Mouse (Mus musculus) induced T-regulatory cell, adult 2 months (primary cell): Measurements from ENCODE around the gene Vmn1r71.
"Not testable (repeated sequence)": the region's sequence is repeated elsewhere in the genome, so short reads cannot be mapped to it uniquely, and the experiment has no call there.

Experiments
- DNase-seq: peaks from one replicate; pipeline ENCODE4 v3.0.0-alpha.2; 2012; ENCODE audit warnings: low read depth

Vmn1r71 gene

DNA sequence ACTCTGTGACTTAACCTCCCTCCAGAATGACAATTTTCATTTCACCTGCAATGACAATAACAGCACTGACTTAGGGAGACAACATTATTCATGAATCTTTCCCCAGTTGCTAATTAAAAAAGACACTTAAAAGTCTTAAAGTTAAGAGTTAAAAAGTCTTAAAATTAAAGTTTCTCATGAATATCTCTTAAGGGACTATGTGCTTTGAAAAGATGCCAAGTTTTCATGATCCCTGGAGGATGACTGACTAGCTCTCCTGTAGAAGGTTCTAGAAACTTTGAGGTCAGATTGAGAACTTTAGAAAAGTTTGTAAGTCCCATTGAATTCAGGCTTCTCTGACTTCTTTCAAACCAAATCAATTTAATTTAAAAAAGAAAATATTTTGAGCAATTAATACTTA lies at the start of gene Vmn1r71:
Gene Vmn1r71, minus strand, starts transcription at position 101 of the 400 bp plus-strand sequence.
- DNase-seq, result no peak

DNA sequence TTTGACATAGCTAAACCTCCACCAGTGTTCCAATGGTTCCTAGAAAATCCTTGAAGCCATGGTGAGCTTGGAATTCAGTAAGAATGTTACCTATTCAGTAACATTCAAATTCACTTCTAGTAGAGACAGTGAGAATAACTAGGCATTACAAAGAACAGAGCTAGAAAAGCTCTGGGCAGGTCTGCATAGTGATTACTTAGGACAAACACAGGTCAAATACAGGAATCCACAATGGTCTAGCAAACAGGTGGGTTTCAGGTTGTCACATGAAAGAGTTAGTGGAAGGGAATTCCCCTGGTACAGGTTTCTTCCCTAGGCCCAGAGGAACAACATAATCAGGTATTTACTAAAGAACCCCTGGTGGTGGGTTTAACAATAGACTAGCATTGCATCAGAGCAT lies 3.4 kb upstream of the Vmn1r71 start:
- not testable (repeated sequence) for DNase-seq
